Mouse (Mus musculus): ENCODE measurements around the gene Olfr829.
"Not testable (repeated sequence)": the region's sequence is repeated elsewhere in the genome, so short reads cannot be mapped to it uniquely, and the experiment has no call there.

The Olfr829 gene

GRCm38 (mm10) chr9:18854633-18855032, at the start of gene Olfr829:
Olfr829 (plus strand) TSS chr9:18854933.
- in situ Hi-C loops (cut with MboI, MseI): no loop called here

GRCm38 (mm10) chr9:18819426-18819825, 35.3 kb upstream of the Olfr829 start, which contains the start of gene Olfr828:
Olfr828 (minus strand) TSS chr9:18819526.
- in situ Hi-C loops (cut with MboI, MseI): no loop called here

GRCm38 (mm10) chr9:18874393-18874792, 19.7 kb downstream of the Olfr829 start, which contains the start of gene Olfr830:
Olfr830 (plus strand) TSS chr9:18874693.
- in situ Hi-C loops (cut with MboI, MseI): no loop called here

- in situ Hi-C loops (cut with MboI, MseI): not testable (repeated sequence)
These were observed 53.0 kb downstream of the Olfr829 start for GRCm38 (mm10) chr9:18907699-18908098.

Data from T-helper 2 cell (primary cell).